Mouse (Mus musculus) heart, postnatal 0 days (tissue): ENCODE results near the gene Acot7.

ENCODE experiments used
- CTCF ChIP-seq: IDR thresholded peaks from 2 replicates; pipeline ENCODE4 v1.5.1; 2016; ENCODE audit warnings: antibody characterized with exemption, control low read depth, low read depth
- EP300 ChIP-seq: IDR thresholded peaks from 2 replicates; pipeline ENCODE4 v1.6.1; 2016; ENCODE audit warnings: antibody characterized with exemption, low read depth

DNA sequence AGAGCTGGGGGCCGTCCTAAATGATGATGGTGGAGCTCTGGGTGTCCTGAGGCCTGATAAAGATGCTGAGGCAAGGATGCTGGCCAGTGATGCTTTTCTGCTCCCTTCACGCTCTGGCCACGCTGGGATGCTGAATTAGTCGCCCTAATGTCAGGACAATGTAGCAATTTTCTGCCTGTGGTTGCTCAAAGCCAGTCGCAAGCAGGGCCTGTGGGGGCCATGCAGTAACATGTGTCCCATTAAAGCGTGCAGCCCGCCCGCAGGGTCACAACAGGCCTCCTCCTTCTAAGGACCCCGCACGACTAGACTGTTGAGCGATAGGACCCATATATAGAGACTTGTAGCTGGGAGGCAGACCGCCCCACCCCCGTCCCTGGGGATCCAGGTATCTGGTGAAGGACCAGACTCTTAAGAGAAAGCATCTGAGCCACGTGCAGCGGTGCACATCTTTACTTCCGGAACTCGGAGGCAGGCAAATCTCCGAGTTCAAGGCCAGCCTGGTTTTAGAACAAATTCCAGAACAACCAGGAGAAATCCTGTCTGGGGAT, 110.5 kb downstream of the Acot7 start:
- TF ChIP-seq CTCF (no peak), EP300 (no peak)
